Mouse (Mus musculus): Measurements from ENCODE around the gene Hoxd9. TPM values are rescaled to one million over a fixed set of nuclear protein-coding genes. Genes with fewer than 3 reads are reported as not detected.

The Hoxd9 gene
- total RNA-seq, 2 experiments from 2014 or later = 9.8 to 12.3 TPM

DNA sequence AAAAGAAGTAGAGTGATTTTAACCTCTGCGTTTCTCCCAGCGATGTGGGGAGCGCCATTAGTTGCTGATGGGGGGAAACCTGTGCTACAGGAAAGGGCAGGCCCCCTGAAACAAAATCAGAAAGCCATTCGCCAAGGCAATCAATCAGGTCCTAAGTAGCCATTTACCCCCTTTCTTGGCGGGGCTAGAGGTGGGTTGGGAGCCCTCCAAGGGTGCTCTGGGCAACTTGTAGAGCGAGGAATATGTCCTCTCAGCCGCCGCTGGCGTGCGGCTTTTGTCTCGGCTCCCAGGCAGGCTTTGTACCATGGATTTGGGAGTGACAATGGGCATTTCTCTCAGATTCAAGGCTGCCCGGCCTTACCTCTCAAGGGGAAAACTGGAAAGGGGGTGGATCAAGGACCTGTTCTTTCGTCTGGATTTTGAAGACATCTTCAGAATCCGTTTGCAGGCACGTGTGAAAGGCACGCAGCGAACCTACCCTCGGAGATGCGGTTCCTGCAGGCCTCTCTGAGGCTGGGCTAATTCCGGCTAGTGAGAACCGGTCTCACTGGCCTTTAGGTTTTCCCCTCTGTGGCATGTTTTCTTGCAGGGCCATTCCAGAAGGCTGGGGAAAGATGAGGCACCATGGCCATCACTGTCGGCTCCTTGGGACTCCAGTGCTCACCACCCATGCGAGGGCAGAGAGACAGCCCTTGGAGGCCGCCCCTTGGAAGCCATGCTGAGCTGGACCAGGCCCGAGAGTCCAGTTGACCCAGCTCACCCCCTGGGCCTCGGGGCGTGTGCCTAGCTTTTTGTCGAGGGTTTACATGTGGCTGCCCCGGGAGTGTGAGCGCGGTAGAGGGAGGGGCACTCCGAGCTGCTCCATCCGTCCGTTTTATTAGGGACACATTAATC lies 838 bp upstream of the Hoxd9 start:
- no peak for DNase-seq (ENCODE audit: low spot score in 2 of 2)

DNA sequence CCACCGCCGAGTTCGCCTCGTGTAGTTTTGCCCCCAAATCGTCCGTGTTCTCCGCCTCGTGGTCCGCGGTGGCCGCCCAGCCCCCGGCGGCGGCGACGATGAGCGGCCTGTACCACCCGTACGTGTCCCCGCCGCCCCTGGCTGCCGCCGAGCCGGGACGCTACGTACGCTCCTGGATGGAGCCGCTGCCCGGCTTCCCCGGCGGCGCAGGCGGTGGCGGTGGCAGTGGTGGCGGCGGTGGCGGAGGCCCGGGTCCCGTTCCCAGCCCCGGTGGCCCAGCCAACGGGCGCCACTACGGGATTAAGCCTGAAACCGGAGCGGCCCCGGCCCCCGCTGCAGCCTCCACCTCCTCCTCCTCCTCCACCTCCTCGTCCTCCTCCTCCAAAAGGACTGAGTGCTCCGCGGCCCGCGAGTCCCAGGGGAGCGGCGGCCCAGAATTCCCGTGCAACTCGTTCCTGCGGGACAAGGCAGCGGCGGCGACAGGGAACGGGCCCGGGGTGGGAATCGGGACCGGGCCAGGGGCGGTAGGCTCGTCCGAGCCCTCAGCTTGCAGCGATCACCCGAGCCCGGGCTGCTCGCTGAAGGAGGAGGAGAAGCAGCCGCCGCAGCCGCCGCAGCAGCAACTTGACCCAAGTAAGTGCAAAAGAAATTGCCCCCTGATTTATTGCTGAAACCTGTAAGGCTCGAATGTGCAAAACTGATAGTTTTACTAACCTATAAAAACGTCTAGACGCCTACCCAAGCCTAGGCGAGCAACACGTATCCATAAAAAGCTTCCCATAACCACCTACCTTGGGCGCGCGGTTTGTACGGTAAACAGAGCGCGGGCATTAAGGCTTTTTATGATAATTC lies 900 bp downstream of the Hoxd9 start:
- peak in 1 of 2 experiments; percentile 47 for DNase-seq (ENCODE audit: low spot score in 2 of 2)

DNA sequence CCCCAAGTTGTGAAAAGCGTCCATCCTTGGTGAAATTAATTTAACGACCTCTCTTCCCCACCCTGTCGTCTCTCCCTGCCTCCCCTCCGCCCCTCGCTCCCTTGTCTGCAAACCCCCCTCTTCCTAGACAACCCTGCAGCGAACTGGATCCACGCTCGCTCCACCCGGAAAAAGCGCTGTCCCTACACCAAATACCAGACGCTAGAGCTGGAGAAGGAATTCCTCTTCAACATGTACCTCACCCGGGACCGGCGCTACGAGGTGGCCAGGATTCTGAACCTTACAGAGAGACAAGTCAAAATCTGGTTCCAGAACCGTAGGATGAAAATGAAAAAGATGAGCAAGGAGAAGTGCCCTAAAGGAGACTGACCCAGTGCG lies 1.5 kb downstream of the Hoxd9 start:
- no peak for DNase-seq (ENCODE audit: low spot score in 2 of 2)

DNA sequence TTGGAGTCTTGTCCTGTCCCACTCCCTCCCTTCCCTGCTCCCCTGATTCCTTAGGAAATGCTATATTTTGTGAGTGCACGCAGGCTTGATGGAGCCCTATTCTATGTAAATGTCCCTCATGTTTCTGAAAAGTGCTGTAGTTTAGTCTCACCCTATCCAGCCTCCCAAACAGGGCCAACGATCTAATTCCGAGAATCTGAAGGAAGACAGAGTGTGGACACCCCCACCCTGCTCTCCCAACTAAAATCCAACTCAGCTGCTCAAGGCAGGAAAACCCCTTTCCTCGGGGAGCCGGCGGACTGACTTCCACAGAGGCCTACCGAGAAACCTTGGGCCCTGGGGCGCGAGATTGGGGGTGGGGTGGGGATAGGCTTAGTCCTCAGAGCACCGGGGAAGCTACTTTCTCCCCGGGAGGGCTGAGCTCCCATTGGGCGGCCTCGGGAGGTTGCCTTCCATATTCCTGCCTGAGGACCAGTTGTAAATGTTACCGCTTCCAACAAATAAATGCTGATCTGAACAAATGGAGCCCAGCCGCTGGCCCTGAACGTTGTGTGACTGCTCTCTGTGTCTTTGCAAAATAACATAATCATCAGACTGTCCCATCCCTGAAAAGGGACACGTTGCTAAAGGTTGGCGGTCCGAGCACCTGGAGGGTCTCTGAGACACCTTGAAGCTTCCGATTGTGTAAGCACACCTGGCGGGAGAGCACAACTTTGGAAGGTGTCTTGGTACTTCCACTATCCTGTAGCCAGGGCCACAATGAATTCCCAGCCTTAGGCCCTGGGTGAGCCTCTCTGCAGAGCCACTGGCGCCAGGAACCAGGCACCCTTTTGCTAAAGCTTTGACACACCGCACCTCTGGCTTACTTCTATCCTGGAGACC lies 2.4 kb downstream of the Hoxd9 start:
- no peak for DNase-seq (ENCODE audit: low spot score in 2 of 2)

DNA sequence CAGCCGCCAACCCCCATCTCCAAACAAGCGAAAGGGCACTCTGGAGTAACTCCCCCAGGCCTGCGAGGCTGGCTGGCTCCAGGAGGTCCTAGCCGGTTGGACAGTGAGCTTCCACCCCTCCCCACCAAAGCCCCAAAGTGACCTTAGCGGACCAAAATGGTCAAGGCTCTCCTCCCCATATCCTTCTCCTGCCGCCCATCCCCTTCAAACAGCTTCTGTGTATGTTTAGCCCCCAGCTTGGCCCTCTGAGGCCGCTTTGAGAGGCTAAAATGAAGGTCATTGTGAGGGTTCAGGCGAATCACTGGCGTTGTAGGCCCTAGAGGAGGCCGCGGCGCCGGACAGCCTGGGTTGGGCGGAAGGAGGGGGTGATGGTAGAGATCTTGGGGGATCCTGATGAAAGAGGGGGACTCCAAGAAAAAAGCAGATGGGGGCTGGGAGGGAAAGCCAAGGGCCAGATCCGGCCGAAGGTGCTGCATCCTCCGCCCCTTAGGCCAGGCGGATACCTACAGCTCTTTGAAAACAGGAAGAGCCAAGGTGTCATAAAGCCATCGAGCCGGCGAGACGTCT lies 3.1 kb downstream of the Hoxd9 start:
- DNase-seq (ENCODE audit: low spot score in 2 of 2) = no peak

DNA sequence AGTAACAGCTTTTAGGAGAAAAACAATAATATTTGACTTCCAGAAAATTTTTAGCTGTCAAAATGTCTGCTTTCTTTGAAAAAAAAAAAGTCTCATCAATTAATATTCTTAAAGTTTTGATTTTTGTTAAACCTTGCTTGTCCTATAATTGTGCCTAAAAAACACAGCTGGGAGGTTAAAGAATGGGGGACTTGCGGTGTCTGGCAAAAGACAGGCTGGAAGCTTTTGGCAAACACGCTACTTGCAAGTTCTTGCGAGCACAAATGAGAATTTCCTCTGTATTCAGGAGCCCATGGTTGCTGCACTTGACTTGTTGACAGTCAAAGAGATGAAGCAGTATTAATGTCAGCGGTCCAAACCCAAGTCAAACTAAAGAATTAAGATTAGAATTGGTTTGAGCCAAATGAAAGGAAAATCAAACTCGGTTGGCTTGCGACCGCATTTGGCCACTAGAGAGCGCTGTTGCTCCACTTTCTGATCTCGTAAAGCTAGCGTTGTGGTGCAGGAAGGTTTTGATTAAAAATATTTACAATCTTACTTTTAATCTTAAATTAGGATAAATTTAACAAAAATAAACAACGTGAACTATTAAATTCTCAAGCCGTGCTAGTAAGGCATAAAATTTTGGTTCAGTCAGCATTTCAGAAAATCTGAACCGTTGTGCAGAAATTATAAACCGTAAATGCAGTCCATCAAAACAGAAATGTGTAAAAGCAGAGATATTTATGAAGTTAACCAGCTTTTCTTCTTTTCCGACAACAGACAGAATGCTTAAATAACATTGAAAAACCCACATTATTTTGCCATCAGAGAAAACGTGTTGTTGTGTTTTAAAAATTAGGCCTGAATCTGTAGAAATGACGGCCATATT lies 4.7 kb downstream of the Hoxd9 start:
- peak in 1 of 2 experiments; percentile 77 for DNase-seq (ENCODE audit: low spot score in 2 of 2)

DNA sequence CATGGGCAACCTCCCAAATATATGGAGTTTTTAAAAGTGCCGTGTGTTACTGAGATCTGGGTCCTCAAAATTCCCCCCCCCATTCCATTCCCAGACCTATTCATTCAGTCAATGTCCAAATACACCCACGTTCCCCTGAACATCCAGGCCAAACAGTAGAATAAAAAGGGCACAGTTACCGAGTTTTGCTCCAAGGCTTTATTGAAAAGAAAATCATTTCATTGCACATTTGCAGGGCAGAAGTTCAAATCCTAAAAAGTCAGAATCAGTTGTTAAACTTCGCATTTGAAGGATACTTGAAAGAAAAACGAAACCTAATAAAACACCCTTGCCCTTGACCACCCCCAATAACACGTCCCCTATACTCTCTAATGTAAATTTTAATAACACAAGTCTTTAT lies 5.3 kb downstream of the Hoxd9 start:
- DNase-seq (ENCODE audit: low spot score in 2 of 2) = no peak

DNA sequence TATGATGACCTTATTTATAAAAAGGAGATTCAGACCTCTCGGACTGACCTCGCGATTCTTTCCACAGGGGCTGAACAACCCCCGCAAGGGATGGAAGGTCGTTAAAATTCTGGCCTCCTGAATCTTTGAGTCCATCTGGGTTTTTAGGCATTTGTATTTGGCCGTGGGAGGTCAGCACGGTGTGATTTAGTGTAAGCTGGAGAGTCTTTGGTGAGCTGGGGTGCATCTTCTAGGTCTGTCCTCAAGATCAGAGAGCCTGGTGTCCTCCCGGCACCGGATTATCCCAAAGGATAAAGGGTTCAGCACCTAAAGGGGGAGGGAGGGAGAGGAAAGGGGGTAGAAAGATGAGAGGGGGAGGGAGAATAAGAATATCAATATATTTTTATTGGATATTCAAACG lies 5.8 kb downstream of the Hoxd9 start:
- no peak for DNase-seq (ENCODE audit: low spot score in 2 of 2)

DNA sequence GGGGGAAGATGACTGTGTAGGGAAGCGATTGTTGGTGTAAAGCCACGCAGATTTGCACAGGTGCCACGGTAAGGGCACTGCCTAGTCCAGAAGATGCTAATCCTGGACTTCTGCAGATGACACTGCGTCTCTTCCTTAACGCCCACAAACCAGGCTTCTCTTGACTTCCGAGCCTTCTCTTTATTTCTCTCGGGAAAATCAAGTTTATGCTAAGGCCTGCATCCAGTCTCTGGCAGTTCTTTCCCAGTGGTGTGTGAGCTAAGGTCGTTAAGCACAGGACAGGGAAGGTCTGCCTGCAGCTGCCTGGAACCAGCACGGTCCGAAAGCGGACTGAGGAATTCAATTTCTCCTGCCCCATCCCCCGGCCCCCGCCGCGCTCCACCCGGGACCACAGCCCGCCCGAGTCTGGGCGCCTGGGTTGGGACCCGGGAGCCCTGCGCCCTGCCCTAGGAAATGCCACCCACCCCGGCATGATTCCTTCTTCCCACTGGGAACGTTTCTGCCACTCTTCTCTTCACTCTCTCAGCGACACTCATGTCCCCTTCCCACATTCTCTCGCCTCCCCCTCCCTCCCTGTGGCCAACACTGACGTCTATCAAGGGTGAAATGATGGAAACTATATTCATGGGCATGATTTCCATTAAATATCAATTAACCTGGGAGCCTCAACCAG lies 6.3 kb downstream of the Hoxd9 start:
- no peak for DNase-seq (ENCODE audit: low spot score in 2 of 2)

DNA sequence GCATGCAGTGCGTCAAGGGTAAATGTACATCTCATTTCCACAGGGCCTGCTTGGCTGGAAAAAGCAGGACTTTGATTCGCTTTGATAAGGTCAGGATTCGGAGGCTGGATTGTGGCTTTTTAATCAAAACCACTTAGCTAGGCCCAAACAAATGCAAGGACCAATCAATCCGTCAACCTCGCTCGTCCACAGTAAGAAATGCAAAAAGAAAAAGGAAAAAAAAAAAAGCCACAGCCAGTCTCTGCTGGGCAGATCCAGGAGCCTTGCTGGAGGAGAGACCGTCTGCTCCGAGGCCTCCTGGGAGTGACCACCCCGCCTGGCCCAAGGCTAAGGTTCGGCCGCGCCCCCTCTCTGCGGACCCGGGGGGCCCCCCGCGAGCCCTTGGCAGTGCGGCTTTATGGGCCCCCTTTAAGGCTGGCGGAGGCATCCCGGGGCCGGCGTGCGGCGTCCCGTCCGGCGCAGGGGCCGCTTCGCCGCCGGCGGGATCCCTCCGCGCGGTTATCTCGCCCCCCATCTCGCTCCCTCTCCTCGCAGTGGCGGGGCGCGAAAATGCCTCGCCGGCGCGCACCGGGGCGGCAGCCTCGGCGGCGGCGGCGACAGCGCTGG lies 7.0 kb downstream of the Hoxd9 start, which contains the start of gene Hoxd8:
Gene Hoxd8, plus strand, starts transcription at position 223 of the 606 bp plus-strand sequence.
- peak in 1 of 2 experiments; percentile 81 for DNase-seq (ENCODE audit: low spot score in 2 of 2)

DNA sequence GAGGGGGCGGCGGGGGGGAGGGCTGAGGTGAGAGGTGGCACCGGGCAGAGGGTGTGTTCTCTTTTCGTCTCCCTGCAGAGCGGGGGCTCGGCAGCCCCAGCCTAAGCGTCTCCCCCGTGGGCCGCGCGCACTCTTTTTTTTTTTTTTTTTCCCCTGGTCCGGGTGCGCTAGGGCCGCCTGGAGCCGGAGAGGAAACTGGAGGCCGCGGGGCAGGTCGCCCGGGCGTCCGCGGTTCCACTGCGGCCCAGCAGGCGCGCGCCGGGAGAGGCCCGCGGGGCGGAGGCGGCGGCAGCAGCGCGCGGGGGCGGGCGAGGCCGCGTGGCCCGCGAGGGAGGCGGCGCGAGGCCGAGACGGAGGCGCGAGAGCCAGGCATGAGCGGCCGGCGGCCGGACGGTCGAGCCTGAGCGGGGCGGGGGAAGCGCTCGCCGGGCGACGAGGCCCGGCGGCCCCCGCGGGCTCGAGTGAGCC lies 7.5 kb downstream of the Hoxd9 start:
- DNase-seq (ENCODE audit: low spot score in 2 of 2) = peak in 1 of 2 experiments; percentile 46

DNA sequence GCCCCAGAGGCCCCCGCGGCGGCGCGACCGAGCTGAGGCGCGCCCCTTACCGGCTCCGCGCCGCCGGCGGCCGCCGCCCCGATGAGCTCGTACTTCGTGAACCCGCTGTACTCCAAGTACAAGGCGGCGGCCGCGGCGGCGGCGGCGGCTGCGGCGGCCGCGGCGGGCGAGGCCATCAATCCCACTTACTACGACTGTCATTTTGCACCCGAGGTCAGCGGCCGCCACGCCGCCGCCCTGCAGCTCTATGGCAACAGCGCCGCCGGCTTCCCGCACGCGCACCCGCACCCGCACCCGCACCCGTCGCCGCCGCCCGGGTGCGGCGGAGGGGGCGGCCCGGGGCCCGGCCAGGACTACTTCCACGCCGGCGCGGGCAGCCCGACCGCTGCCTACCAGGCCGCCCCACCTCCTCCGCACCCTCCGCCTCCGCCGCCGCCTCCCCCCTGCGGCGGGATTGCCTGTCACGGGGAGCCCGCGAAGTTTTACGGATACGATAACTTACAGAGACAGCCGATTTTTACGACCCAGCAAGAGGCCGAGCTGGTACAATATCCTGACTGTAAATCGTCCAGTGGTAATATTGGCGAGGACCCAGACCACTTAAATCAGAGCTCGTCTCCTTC lies 8.1 kb downstream of the Hoxd9 start:
- peak in 1 of 2 experiments; percentile 51 for DNase-seq (ENCODE audit: low spot score in 2 of 2)

DNA sequence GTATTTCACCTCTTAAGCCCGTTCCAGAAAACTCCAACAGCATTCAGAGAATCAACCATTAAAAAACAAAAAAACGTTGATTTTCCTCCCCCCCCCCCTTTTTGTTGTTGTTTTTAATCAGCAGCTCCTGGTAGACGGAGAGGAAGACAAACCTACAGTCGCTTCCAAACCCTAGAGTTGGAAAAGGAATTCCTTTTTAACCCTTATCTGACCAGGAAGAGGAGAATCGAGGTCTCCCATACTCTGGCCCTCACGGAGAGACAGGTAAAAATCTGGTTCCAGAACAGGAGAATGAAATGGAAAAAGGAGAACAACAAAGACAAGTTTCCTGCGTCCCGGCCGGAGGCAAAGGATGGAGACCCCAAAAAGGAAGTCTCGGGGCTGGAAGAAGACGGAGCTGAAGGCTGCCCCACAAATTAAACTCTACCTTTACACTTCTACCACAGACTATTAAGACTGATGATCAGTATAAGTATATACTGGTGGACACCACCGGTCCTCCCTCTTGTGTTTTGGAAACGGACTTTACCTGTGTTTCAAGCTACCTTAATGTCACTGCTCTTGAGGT lies 8.9 kb downstream of the Hoxd9 start:
- DNase-seq (ENCODE audit: low spot score in 2 of 2) = no peak

DNA sequence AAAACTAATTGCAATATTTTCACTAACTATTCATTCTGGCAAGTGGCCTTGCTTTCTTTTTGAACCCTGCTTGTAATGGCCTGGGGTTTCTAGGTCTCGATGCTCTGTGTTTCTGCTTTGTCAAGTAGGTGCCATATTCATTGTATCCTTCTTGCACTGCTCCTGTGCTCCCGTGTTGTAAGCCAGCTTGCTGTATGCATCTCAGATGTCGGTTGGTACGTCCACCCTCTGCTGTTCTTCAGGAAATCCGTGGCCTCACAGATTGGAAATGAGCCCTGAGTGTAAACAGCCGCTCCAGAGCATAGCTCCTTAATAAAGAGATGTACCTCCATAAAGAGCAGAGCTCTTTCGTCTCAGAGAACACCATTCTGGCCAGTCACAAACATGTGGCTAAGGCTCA lies 10.1 kb downstream of the Hoxd9 start:
- no peak for DNase-seq (ENCODE audit: low spot score in 2 of 2)

DNA sequence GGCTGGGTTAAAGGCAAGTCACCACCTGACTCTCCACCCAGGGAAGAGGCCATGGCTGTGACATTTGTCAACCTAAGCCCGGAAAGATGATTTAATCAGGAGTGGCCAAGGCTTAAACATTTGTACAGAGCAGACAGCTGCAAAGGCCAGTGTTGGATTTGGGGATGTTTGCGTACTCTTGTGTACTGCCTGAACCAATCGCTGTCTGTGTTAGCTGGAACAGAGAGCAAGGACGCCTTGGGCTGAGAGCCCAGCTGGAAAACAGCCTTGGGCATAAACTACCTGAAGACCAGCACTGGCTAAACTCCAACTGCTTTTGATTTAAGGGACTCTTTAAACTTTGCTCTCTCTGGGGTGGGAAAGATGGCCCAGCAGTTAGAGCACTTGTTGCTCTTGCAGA lies 11.1 kb downstream of the Hoxd9 start:
- no peak for DNase-seq (ENCODE audit: low spot score in 2 of 2)

DNA sequence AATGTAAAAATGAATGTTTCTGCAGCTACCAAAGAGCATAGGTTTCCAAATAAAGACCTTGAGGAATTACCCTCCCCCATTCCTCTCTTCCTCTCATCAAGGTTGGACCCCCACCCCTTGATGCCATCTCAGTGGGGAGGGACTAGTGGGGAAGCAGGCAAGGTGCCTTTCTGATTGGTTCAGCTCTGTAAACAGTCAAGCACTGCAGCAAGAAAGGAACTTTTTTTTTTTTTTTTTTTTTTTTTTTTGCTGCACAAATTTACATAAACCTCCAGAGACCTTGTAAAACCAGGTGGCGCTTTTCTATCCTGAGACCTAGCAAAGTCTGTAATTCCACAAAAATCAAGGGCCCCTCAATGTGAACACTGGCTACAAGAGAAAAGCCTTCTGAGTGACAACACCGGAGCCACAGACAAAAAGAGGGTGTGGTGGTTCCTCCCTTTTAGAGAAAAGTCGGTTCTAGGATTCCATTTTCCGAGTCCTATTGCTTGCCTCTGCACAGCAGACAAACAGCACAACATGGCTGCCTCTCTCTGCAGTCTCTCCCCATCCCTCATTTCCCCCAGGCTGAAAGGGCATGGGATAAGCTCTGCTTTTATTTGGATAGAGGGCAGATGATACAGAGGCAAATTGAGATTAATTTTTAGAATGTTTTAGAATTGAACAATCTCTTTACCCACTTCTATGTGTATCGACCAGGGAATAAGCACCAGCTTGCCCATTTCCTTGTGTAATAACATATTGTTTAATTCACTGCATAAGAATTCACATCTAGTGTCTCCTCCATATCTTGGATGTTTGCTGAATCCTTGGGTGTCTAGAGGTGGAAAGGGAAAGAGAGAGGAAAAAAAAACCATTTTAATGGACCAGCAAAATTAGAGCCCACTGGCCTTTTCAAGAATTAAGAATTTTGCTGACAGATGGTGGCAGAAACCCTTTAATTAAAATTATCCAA lies 12.2 kb downstream of the Hoxd9 start:
- DNase-seq (ENCODE audit: low spot score in 2 of 2) = no peak

All from gastrocnemius, postnatal 4 days (tissue).